8 mouse cellular contexts compared by ENCODE assay signal in genomic region chr17:33089220-33089949, GRCm38 (mm10). TPM values are rescaled to one million over a fixed set of nuclear protein-coding genes. Genes with fewer than 3 reads are reported as not detected.
A peak's percentile ranks its signal among the peaks of the same experiment; 100 is the strongest.
DNase-seq lines count a peak whose midpoint lies in the region; ATAC-seq lines count a peak whose summit lies in the region.

Gene Zfp563 (plus strand): TSS chr17:33089310.

- H3K4me1 ChIP-seq in brown adipose tissue, adult 24 weeks (ENCODE audit: control insufficient read depth, insufficient read depth, insufficient read length, low read length), result 0 out of 2 replicates have a peak, but pooled peaks cover 2% of the 10 kb centered on the region
- peaks cover 13% of the 10 kb centered on the region for H3K4me1 ChIP-seq in heart, embryonic 13.5 days
- peaks cover 23% of the 10 kb centered on the region for H3K4me1 ChIP-seq in liver, embryonic 12.5 days
- H3K4me1 ChIP-seq in stomach, embryonic 15.5 days, result peaks cover 7% of the 10 kb centered on the region

- H3K36me3 ChIP-seq in heart, embryonic 13.5 days, result no peaks in the 10 kb centered on the region
- H3K36me3 ChIP-seq in liver, embryonic 12.5 days, result no peaks in the 10 kb centered on the region
- no peaks in the 10 kb centered on the region for H3K36me3 ChIP-seq in stomach, embryonic 15.5 days

- no peaks in the 10 kb centered on the region for H3K27me3 ChIP-seq in heart, embryonic 13.5 days (replicated peaks)
- peaks cover 5% of the 10 kb centered on the region; the same call in 1 of the 2 replicates for H3K27me3 ChIP-seq in liver, embryonic 12.5 days (replicated peaks)
- no peaks in the 10 kb centered on the region for H3K27me3 ChIP-seq in stomach, embryonic 15.5 days (replicated peaks)

- peak within 1 kb of the TSS; percentile 80 for H3K4me2 ChIP-seq in heart, embryonic 13.5 days
- H3K4me2 ChIP-seq in liver, embryonic 12.5 days, result peak within 1 kb of the TSS; percentile 77
- H3K4me2 ChIP-seq in stomach, embryonic 15.5 days, result peak within 1 kb of the TSS; percentile 69

- no peaks in the 10 kb centered on the region for H3K9me3 ChIP-seq in heart, embryonic 13.5 days
- H3K9me3 ChIP-seq in liver, embryonic 12.5 days (replicated peaks), result no peaks in the 10 kb centered on the region
- no peaks in the 10 kb centered on the region for H3K9me3 ChIP-seq in stomach, embryonic 15.5 days

- peak within 1 kb of the TSS; percentile 97 for H3K27ac ChIP-seq in brown adipose tissue, adult 24 weeks (replicated peaks; ENCODE audit: low read depth, low read length)
- H3K27ac ChIP-seq in heart, embryonic 13.5 days (replicated peaks), result peak within 1 kb of the TSS; percentile 90
- H3K27ac ChIP-seq in liver, embryonic 12.5 days, result peak within 1 kb of the TSS; percentile 59
- H3K27ac ChIP-seq in stomach, embryonic 15.5 days, result peak within 1 kb of the TSS; percentile 90

- ATAC-seq in heart, embryonic 13.5 days (ENCODE audit: extremely low read depth, insufficient number of reproducible peaks, low FRiP score, low TSS enrichment), result peak; percentile 86
- peak; percentile 87 for ATAC-seq in liver, embryonic 12.5 days
- peak; percentile 86 for ATAC-seq in stomach, embryonic 15.5 days (ENCODE audit: insufficient read depth, low FRiP score, low read depth)

- peak; percentile 88 for DNase-seq in CD4-positive, CD25-positive, alpha-beta regulatory T cell, adult 2 months (ENCODE audit: low read depth, low spot score)
- DNase-seq in fat pad, adult 2 months (ENCODE audit: extremely low read depth, low read depth, low spot score), result peak; percentile 47
- peak; percentile 96 for DNase-seq in kidney, postnatal 10 days
- DNase-seq in natural killer cell, adult 2 months (ENCODE audit: low spot score in 2 of 2), result peak; percentile 82 to 85

- WGBS in heart, embryonic 13.5 days, result 5% methylated on average over 34 of the region's 34 CpGs
- WGBS in liver, embryonic 12.5 days (ENCODE audit: insufficient replicate concordance), result 6% methylated on average over 33 of the region's 34 CpGs
- 3% methylated on average over 34 of the region's 34 CpGs for WGBS in stomach, embryonic 15.5 days

- peak within 1 kb of the TSS; percentile 82 for H3K4me3 ChIP-seq in brown adipose tissue, adult 24 weeks (ENCODE audit: insufficient read depth, low read depth, low read length)
- H3K4me3 ChIP-seq in heart, embryonic 13.5 days, result peak within 1 kb of the TSS; percentile 74
- H3K4me3 ChIP-seq in liver, embryonic 12.5 days, result peak within 1 kb of the TSS; percentile 71
- H3K4me3 ChIP-seq in stomach, embryonic 15.5 days (replicated peaks), result peak within 1 kb of the TSS; percentile 69

- H3K9ac ChIP-seq in heart, embryonic 13.5 days, result peak within 1 kb of the TSS; percentile 89
- peak within 1 kb of the TSS; percentile 71 for H3K9ac ChIP-seq in liver, embryonic 12.5 days
- peak within 1 kb of the TSS; percentile 61; the same call in 1 of the 2 replicates for H3K9ac ChIP-seq in stomach, embryonic 15.5 days

RNA-seq across cellular contexts. Expression of gene Zfp563, which starts in this region (rescaled TPM):
- polyA plus RNA-seq in brown adipose tissue, adult 24 weeks (2012; ENCODE audit: insufficient read depth, insufficient read length, missing spikeins), result 1.7 and 4.3 TPM in 2 replicates
- polyA plus RNA-seq in heart, embryonic 13.5 days (2015; fragmentation: Nextera tagmentation; extraction: Ambion mirVana), result 4.6 and 4.9 TPM in 2 replicates
- polyA plus RNA-seq in liver, embryonic 12.5 days (2016; fragmentation: Nextera tagmentation; extraction: Ambion mirVana), result 1.7 and 1.9 TPM in 2 replicates
- polyA plus RNA-seq in stomach, embryonic 15.5 days (2015; fragmentation: Nextera tagmentation; extraction: Ambion mirVana), result 7.8 and 9.1 TPM in 2 replicates

Comparison
In these comparisons a context has a peak if more than half of its experiments do, and no peak if none do; other contexts are left out.
1. Peak in every context shown above with its lines: DNase-seq, ATAC-seq, H3K4me3 ChIP-seq and H3K27ac ChIP-seq.